Mouse (Mus musculus) MEL (cell line): Measurements from ENCODE around the gene Lrrc4b.

ENCODE experiments used
- CTCF ChIP-seq, 3 experiments: IDR thresholded peaks in 2 of 3; conservative IDR thresholded peaks in 1 of 3; 2 replicates each; pipeline ENCODE4 v1.5.1; 2011 to 2012; ENCODE audit warnings: low read length in 3 of 3, low read depth in 2 of 3, mild to moderate bottlenecking in 2 of 3, improper control_type of control experiment in 1 of 3, inconsistent platforms in 1 of 3, mixed read lengths in 1 of 3, moderate library complexity in 1 of 3; ENCODE audit not compliant: control insufficient read depth in 1 of 3, insufficient read depth in 1 of 3, poor library complexity in 1 of 3, severe bottlenecking in 1 of 3
- E2F4 ChIP-seq: IDR thresholded peaks from 2 replicates; pipeline ENCODE4 v1.6.1; 2011; ENCODE audit warnings: low read depth, low read length, improper control_type of control experiment, borderline replicate concordance
- EP300 ChIP-seq, 2 experiments: IDR thresholded peaks; 2 replicates each; pipeline ENCODE4 v1.6.1; 2011; ENCODE audit warnings: improper control_type of control experiment in 2 of 2, low read length in 2 of 2, low read depth in 1 of 2, mild to moderate bottlenecking in 1 of 2
- ETS1 ChIP-seq: IDR thresholded peaks from 2 replicates; pipeline ENCODE4 v1.6.1; 2012; ENCODE audit warnings: low read depth, mild to moderate bottlenecking, inconsistent platforms, low read length, improper control_type of control experiment, moderate library complexity
- GATA1 ChIP-seq: IDR thresholded peaks from 2 replicates; pipeline ENCODE4 v1.6.1; 2011; ENCODE audit warnings: low read depth, low read length, improper control_type of control experiment
- KAT2A ChIP-seq: conservative IDR thresholded peaks from 2 replicates; pipeline ENCODE4 v1.6.1; 2012; ENCODE audit warnings: low read depth, low read length, improper control_type of control experiment, inconsistent platforms
- MAFK ChIP-seq: IDR thresholded peaks from 2 replicates; pipeline ENCODE4 v1.6.1; 2011; ENCODE audit warnings: low read depth, mild to moderate bottlenecking, low read length, improper control_type of control experiment, borderline replicate concordance
- POLR2A ChIP-seq, 2 experiments: IDR thresholded peaks; 2 replicates each; pipeline ENCODE4 v1.6.1; 2011 to 2012; ENCODE audit warnings: low read length in 2 of 2, mild to moderate bottlenecking in 2 of 2, control low read depth in 1 of 2, improper control_type of control experiment in 1 of 2, low read depth in 1 of 2, moderate library complexity in 1 of 2; ENCODE audit not compliant: control insufficient read depth in 1 of 2, insufficient read depth in 1 of 2, poor library complexity in 1 of 2
- RAD21 ChIP-seq: IDR thresholded peaks from 2 replicates; pipeline ENCODE4 v1.6.1; 2011; ENCODE audit warnings: mild to moderate bottlenecking, low read depth, low read length, improper control_type of control experiment
- SMC3 ChIP-seq: IDR thresholded peaks from 2 replicates; pipeline ENCODE4 v1.6.1; 2011; ENCODE audit warnings: low read depth, low read length, improper control_type of control experiment
- TAL1 ChIP-seq: IDR thresholded peaks from 2 replicates; pipeline ENCODE4 v1.6.1; 2012; ENCODE audit warnings: mild to moderate bottlenecking, inconsistent platforms, low read length, moderate library complexity, mixed read lengths
- USF1 ChIP-seq: IDR thresholded peaks from 2 replicates; pipeline ENCODE4 v1.6.1; 2014; ENCODE audit warnings: low read depth, mild to moderate bottlenecking, inconsistent platforms, low read length, improper control_type of control experiment, moderate library complexity
- ZC3H11A ChIP-seq: IDR thresholded peaks from 2 replicates; pipeline ENCODE4 v1.6.1; 2012; ENCODE audit warnings: low read depth, mild to moderate bottlenecking, inconsistent platforms, low read length, improper control_type of control experiment

DNA sequence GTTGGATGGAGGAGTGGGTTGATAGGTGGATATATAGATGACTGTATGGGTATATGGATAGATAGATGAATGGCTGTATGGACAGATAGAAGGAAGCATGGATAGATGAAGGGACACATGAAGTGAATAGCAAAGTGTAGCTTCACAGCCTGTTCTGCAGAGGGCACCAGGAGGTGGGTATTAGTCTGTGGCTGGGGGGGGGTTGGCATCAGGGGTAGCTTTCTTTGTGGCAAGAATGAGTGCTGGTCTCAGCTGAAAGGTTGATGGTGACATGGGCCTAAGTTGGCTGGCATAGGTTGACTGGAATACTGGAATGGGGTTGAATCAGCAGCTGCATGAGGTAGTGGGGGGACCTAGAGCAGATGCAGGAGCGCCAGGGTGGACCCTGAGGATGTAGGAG is 12.4 kb downstream of the Lrrc4b start:
- TF ChIP-seq POLR2A (IDR thresholded peaks at IDR 0.05; ENCODE audit: control insufficient read depth in 1 of 2, insufficient read depth in 1 of 2, low read depth in 1 of 2, low read length in 2 of 2, poor library complexity in 1 of 2): no peak
- no peak for TF ChIP-seq MAFK
- TF ChIP-seq ZC3H11A: no peak
- TF ChIP-seq EP300 (IDR thresholded peaks at IDR 0.05; ENCODE audit: low read depth in 1 of 2, low read length in 2 of 2): no peak
- no peak for TF ChIP-seq CTCF (IDR thresholded peaks at IDR 0.05 in 2 of 3, conservative IDR thresholded peaks at IDR 0.05 in 1 of 3; ENCODE audit: control insufficient read depth in 1 of 3, insufficient read depth in 1 of 3, low read depth in 2 of 3, low read length in 3 of 3, poor library complexity in 1 of 3, severe bottlenecking in 1 of 3)
- TF ChIP-seq RAD21: no peak
- no peak for TF ChIP-seq E2F4
- TF ChIP-seq KAT2A: no peak
- TF ChIP-seq SMC3: no peak
- TF ChIP-seq ETS1: no peak
- TF ChIP-seq USF1: no peak
- no peak for TF ChIP-seq GATA1
- no peak for TF ChIP-seq TAL1
